Mouse (Mus musculus): ENCODE results near the gene Smoc2. TPM values are rescaled to one million over a fixed set of nuclear protein-coding genes. Genes with fewer than 3 reads are reported as not detected.

Smoc2 gene
- polyA plus RNA-seq (2021; fragmentation: Nextera tagmentation): 19.9 and 21.9 TPM in 2 replicates
- long read RNA-seq, experiment 1, transcript Smoc2-201 (13 exons, 2,832 nt): major isoform, 43 of 63 reads
- long read RNA-seq, experiment 1, partial matches to known transcripts: 9 of 63 reads
- long read RNA-seq, experiment 1, other reads (novel, unspliced or antisense): 11 of 63 reads
- long read RNA-seq, experiment 2, transcript Smoc2-201 (13 exons, 2,832 nt): major isoform, 179 of 243 reads
- long read RNA-seq, experiment 2, transcript Smoc2-204 (13 exons, 2,817 nt): minor isoform, 10 of 243 reads
- long read RNA-seq, experiment 2, partial matches to known transcripts: 3 of 243 reads
- long read RNA-seq, experiment 2, other reads (novel, unspliced or antisense): 51 of 243 reads

GRCm38 (mm10) chr17:14279177-14279965 is at the start of gene Smoc2:
Smoc2 (plus strand) TSS chr17:14279506.

Other genes with a start within 250 kb of the Smoc2 start
- gene Gm7358, start 220.0 kb upstream of the Smoc2 start, polyA plus RNA-seq (2021; fragmentation: Nextera tagmentation): not detected in 2 replicates
- gene Dact2, start 75.2 kb upstream of the Smoc2 start, polyA plus RNA-seq (2021; fragmentation: Nextera tagmentation): 12.8 and 19.4 TPM in 2 replicates

Measured in layer of hippocampus, adult 6 months (tissue).